Mouse (Mus musculus): ENCODE results near the gene Inka2.

DNA sequence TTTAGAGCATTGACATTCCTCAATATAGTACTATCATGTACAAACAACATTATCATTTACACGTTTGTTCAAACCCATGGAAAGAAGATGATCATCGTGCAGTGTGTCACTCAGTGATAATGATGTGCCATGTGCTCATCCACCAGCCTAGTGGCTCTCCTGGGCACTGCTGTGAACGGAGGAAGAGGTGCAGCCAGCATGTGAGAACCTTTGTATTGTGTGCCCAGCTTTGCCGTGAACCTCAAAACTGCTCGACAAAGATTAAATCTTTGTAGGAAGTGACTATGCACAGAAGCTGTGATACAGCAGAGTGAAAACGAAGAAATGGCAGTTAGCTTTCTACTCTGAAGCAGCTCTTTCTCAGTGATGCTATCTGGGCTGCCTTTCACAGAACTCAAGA, 64.1 kb downstream of the Inka2 start:
- TF ChIP-seq CHD2 (IDR thresholded peaks at IDR 0.05; ENCODE audit: low read depth, low read length): no peak
- no peak for TF ChIP-seq MAFK (IDR thresholded peaks at IDR 0.05; ENCODE audit: insufficient read depth, low read depth, low read length)

All from ES-E14 (cell line).